Mouse (Mus musculus) lung, postnatal 0 days (tissue): ENCODE data around the gene Rbm15b.

Experiments
- CTCF ChIP-seq: IDR thresholded peaks from 2 replicates; pipeline ENCODE4 v1.5.1; 2016; ENCODE audit warnings: antibody characterized with exemption, mild to moderate bottlenecking
- EP300 ChIP-seq: IDR thresholded peaks from 2 replicates; pipeline ENCODE4 v1.6.1; 2016; ENCODE audit warnings: antibody characterized with exemption, mild to moderate bottlenecking, control low read depth

GRCm38 (mm10) chr9:106840569-106840968, 46.7 kb downstream of the Rbm15b start:
- TF ChIP-seq CTCF (peak; percentile 47), EP300 (no peak)
